Mouse (Mus musculus) urinary bladder, postnatal 10 days (tissue): ENCODE data around the gene Cxcl17.
"Not testable (repeated sequence)": the region's sequence is repeated elsewhere in the genome, so short reads cannot be mapped to it uniquely, and the experiment has no call there.

Experiments used
- DNase-seq: peaks from one replicate; pipeline ENCODE4 v3.0.0; 2022; ENCODE audit warnings: low spot score

The Cxcl17 gene

DNA sequence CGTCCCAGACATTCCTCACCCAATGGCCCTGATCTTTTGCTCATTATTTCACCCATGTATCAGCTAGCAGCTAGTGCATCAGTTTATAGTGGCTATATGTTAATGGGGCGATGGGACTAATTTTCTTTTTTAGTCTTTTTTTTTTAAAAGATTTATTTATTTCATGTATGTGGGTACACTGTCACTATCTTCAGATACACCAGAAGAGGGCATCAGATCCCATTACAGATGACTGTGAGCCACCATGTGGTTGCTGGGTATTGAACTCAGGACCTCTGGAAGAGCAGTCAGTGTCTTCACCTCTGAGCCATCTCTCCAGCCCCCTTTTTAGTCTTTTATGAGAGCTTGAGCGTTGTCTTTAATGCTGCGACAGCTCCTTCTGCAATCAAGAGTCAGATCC is 13.7 kb upstream of the Cxcl17 start:
- DNase-seq, result not testable (repeated sequence)

DNA sequence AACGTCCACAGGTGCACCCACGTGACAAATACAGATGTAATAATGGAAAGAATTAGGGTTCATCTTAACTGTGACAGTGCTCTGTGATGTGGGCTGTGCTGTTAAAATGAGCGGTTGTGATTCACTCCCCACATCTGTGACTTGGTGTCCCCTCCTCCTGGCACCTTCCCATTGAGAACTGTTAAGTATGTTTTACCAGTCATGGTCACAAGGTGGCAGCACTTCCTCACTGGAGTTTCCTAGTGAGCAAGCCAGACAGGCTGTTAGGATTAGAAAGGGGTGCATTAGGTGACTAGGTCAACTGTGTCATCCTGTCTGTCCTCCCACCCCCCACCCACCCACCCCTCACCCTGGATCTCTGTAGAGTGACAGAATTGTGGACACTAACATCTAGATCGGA is 11.7 kb upstream of the Cxcl17 start:
- DNase-seq, result peak; percentile 39

DNA sequence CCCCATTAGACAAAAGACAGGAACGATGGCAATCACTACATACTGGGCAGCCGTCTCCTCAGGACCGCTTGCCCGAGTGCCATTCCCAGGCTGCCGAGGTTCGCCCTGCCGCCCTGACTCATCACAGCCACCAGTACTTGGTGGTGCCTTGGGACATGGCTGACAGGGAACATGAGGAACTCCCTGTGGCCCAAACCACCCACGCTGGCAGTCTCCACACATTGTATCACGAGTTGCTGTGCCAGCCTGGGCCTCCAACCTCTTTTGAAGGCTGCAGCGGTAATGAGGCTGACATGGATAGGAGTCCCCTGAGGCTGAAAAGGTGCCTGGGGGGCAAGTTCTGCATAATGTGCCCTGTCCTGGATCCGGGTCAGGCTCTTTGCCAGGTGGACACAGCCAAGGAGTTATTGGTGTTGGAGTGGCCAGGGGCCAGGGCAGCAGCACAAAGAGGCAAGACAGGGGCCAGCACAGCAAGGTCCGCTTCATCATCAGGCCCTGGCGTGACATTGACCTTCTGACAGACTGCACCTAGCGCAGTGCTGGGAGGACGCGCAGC is 9.7 kb upstream of the Cxcl17 start:
- DNase-seq, result no peak

DNA sequence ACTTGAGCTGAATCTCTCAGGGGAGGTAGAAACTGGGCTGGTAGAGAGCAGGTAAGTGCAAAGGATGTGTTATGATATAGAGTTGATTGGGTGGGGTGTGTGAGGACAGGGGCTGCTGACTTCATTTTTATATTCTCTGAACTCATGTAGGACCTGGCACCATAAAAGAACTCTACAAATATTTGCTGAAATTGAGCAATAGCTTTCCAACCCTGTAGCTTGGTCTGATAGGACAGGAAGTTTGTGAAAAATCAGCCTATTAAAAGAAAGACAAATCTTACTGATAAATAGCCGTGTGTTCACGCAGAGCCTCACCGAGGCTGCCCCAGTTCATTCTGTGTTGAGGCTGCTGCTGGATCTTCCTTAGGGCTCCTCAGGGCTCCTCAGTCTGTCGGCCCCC is 7.3 kb upstream of the Cxcl17 start:
- no peak for DNase-seq

DNA sequence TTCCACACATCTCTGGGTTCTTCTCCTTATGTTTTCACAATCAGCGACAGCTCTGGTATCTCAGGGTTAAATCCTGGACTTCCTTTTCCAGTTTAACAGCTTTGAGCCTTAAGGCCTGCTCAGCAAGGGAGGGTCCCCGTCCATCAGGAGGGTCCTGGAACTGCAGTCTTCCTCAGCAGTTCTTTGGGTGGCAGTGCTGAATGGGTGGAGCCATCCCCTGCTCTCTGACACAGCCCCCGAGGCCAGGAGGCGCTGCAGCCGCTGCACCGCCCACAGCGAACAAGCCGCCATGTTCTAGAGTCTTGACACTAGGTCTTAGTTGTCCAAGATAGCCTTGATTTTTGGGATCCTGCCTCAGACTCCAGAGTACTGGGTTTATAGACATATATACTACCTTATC is 6.8 kb upstream of the Cxcl17 start:
- DNase-seq, result no peak

DNA sequence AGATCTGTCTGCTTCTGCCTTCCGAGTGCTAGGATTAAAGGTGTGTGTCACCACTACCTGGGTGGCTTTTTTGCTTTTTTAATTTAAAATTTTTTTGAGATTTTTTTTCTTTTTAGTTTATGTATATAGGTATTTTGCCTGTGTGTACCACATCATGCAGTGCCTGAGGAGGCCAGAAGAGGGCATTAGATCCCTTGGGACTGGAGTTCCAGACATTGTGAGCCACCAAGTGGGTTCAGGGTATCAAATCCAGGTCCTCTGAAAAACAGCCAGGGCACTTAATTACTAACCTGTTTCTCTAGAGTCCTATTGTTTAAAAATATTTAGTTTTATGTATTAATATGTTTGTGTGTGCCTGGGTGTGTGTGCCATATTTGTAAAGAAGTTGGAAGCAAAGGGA is 4.9 kb upstream of the Cxcl17 start:
- DNase-seq, result no peak

DNA sequence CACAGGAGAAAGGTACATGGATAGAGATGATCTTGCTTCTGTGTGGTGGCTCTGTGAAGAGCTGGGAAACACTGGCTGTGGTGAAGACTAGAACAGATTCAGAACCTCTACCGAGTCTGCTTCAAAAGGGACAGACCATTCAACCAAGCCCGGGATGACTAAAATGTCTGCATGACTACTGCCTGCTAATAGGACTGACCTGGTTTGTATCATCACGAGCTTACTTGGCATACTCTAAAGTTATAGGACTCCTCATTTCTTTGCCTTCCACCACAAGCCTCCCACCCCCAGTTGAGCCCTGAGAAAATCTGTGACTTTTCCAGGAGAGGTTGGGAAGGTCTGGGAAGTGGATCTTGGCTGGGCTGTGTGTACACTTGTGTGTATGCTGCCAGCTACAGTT is 825 bp downstream of the Cxcl17 start:
- DNase-seq, result no peak

DNA sequence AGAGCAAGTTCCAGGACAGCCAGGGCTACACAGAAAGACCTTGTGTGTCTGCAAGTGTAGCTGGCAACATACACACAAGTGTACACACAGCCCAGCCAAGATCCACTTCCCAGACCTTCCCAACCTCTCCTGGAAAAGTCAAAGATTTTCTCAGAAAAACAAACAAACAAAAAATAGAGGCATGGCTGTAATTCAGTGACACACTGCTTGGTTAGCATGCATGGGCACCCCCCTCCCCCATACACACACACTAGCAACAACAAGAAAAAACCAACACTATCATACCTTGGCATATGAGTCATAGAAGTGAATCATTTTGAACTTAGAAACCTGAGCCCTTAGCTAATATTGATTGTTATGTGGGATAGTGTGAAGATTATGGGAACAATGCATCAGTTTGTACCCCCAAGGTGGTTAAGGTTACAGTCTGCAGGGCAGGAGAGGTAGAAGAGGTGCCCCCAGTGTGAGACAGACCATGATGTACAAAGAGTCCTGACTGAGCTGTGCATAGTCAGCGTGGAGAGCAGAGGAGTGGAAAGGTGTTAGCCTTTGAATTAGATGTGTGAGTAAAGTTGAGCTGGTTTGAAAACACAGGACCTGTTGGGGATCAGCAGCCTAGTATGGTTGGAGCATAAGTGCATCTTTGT is 1.6 kb downstream of the Cxcl17 start:
- DNase-seq, result no peak

DNA sequence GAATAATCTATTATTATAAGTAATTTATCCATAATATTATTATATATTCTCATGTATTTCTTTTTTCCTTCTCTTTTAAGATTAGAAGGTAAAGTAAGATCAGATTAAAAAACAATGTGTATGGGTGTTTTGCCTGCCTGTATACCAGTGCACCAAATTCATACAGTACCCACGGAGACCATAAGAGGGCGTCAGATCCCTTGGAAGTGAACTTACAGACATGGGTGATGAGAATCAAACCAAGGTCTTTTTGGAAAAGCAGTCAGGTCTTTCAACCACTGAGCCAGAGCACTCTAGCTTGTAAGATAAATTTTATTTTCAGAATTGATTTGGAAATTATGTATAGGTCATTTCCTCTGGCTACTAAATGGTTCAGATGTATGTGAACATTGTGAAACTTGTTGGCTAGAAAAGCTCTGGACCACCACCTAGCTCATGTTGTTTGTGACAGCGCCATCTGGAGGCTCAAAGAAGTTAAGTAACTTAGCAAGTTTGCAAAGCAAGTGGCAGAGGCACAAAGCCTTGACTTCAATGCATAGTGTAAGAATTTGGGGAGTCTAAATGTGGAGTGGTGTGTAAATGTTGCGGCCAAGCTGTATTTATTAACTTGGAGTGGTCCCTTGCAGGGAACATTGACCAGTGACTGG is 3.4 kb downstream of the Cxcl17 start:
- DNase-seq, result no peak

DNA sequence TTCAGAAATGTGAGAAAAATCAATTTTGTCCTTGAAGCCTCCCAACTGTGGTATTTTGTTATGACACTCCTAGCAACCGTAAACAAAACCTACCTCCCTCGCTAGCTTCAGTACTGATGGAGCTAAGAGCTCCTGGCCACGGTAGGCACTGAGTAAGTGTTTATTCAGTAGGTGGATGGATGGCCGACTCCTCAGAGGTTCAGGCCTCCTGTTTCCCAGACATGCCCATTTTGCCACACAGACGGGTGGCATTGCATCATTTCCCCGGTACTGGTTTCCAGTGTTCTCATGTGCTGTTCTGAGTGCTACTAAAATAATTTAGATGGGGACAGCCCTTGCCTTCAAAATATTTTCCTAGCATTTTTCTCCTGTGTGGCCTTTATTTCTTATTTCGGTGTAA is 6.2 kb downstream of the Cxcl17 start:
- DNase-seq, result no peak

DNA sequence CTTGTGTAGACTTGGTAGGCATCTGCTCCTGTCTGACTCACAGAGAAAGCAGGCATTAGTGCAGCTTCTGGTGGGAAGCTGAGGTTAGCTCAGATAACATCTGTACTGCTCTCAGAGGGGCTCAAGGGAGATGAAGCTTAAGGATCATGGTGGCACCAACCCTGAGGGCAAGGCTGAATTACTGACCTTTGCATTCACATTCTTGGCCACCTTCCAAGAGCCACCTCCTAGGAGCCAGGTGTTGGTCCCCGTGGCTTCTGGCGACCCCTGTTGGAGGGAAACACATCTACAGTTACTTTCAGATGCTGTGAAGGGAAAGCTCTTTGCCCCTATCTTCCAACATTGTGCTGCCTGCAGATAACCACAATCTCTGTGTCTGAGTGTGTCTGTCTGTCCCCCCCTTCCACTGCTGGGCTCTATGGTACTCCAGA is 10.0 kb downstream of the Cxcl17 start:
- no peak for DNase-seq

DNA sequence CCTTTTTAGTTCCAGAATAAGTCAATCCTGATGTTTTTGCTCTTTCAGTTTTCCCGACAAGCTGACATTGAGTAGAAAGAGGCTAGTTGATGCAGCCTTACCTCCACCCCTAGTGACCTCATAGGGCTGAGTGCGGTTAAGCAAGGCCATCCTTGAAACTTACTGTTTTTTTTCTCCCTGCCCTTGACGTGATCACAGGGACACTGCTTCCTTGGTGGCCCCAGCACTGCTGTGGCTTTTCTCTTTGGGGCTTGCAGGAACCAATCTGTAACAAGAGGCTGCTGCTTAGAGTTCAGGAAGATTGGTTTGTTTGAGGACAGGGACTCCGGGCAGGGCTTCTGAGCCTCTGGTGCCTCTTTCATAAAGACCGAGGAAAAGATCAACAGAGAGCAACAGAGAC is 10.7 kb downstream of the Cxcl17 start:
- no peak for DNase-seq

DNA sequence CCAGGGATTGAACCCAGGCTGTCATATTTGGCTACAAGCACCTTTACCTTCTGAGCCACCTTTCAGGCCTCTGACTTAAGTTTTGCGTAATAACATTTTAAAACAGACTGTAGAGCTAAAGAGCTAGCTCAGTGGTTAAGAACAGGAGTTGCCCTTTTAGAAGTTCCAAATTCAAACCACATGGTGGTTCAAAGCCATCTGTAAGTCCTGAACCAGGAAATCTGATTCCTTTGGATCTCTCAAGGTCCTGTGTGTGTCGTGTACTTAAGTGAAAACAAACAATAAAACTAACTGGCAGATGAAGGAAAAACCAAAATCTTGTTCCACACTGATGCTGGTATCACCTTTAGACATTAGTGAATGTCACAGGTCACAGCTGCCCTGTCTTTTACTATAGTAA is 11.1 kb downstream of the Cxcl17 start:
- no peak for DNase-seq

DNA sequence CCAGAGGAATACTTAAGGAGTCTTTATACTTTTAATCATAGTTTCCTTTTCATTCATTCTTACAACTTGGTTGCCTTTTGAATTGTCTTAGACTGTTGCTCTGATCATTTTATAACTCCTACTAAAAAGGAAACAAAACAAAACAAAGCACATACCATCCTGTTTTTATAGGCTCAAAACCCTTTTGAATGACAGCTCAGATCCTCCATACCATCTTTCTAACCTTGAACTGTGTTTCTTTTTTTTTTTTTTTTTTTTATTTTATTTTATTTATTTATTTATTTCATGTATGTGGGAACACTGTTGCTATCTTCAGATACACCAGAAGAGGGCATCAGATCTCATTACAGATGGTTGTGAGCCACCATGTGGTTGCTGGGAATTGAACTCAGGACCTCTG is 13.7 kb downstream of the Cxcl17 start:
- not testable (repeated sequence) for DNase-seq

DNA sequence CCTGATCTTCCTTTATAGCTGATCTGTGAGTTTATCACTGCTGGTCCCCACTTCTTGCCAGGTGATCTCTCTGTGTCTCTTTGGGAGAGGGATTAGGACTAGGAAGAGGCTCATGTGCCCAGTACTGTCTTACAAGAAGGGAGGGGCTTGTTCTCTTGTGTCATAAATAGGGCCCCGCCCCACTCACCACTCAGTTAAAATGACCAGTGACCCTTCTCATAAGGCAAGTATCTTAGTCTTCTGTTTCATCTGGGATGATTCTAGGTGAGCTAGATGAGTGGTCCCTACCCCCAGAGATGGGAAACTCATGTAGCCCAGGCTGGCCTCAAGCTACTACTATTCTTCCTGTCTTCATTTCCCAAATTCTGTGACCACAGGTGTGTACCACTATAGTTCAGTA is 14.1 kb downstream of the Cxcl17 start, which contains the start of gene Lipe:
Lipe (minus strand) TSS at position 101 of the 400 bp plus-strand sequence.
- no peak for DNase-seq

DNA sequence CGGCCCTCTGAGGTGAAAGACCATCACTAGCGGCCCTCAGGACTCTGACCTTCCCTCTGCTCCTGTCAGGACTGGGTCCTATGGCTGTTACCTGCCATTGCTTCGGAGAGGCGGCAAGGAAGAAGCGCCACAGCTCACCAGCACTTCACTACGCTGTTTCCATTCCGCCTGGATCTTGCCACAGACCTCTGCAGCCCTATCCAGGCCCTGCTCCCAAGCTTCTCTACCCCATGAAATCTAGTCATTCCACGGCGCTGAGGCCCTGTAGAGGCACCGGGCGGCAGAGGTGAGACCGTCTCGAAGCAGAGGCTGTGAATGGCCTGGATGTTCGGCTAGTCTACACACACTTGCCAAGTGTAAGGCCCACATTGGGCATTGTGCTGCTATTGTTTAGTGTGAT is 16.1 kb downstream of the Cxcl17 start:
- DNase-seq, result no peak

DNA sequence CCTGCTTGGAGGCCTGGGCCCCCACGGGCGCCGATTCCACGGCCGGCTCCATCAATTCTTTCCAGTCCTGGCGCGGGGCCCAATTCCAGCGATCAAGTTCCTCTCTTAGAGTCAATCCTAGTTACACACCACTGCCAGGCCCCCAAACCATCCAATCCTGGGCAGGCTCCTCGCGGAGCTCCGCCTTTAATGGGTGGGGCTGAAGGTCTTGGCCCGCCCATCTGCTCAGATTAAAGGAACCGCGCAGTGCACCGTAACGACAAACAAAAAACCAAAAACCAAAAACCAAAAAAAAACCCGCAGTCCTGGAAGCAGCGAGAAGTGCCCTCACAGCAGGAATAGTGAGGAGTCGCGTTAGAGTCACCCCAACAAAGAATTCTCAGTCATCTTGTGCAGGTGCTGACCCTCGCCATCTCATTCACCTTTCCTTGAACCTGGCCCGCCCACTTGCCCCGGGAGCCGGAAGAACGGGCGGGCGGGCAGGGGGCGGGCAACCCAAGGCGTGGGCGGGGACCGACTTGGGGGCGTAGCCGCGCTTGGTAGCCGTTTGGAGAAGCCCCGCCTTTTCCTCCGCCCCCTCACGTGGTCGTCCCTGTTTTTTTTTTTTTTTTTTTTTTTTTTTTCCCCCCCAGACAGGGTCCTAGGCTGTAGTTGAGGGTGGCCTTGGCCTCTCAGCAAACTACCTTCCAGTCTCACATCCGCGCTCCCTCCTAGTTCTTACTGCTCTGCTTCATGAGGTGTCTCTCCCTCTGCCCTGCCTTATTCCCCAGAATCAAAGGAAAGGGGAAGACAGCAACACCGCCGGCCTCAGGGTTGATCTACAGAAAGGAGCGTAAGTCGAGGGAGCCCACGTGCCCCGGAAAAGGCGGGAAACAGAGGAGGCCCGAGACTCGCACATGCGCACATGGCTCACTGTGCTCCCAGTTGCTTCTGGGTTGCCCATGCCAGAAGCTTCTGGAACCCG is 16.8 kb downstream of the Cxcl17 start:
- DNase-seq, result peak; percentile 91

DNA sequence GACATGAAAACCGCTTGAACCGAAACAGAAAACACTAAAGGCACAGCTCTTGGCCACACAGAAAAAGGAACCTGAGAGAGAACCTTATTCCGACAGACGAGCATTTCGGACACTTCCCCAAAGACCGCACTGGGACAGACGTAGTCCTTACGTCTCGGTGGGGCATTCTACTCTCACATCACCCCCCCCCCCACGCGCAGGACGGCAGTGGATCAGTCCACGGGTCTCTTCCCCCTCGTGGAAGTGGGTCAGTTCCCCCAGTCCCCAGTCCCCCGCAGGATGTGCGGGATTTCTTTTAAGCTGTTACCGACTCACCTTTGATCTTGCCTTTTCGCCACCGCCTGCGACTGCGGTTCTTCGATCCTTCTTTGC is 17.5 kb downstream of the Cxcl17 start:
- DNase-seq, result no peak

DNA sequence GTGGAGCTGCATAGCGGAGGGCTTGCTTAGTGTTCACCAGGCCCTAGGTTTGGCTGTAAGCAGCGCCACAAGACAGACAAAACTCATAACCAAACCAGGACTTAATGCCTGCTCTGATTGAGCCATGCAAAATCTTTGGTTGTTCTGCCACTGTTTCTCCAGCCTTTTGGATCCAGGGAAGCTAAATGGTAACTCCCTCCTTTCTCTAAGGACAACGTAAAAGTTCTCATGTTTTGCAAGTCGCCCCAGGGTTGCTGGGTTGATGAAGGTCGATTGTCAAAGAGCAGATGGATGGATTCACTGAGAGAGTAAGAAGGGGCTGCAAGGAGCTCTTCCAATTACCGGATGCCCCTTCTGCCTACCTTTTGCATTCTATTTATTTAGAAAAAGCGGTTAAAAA is 17.9 kb downstream of the Cxcl17 start:
- DNase-seq, result no peak

DNA sequence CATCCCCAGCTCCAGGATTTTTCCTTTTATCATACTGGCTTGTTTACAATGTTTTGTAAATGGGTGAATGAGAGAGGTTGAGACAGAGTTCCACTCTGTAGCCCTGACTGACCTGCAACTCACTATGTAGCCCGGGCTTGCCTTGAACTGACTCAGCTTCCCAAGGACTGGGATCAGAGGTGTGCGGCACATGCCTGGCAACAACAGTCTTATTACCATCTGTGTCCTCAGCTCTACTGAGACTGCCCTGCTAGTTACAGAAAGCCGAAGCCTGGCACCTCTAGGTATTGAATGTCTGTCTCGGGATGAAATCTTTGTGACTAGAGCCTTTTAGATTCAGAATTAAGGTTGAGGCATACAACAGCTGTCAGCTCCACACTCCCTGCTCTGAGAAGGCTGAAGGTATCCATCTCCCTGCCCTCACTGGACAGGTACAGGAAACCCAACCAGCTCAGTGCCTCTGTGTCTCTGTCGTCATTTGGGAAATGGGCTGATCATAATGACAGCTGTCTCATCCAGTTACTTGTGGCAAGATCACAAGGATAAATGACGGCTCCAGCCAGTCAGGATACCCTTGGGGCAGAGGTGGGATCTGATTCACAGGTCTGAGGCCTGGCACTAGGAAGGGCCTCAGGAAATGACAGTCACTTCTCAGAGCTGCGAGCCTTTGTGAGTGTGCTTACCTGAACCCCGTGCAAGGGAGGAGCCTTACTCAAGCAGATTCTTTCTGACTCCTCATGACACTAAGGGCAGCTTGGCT is 19.1 kb downstream of the Cxcl17 start:
- no peak for DNase-seq

DNA sequence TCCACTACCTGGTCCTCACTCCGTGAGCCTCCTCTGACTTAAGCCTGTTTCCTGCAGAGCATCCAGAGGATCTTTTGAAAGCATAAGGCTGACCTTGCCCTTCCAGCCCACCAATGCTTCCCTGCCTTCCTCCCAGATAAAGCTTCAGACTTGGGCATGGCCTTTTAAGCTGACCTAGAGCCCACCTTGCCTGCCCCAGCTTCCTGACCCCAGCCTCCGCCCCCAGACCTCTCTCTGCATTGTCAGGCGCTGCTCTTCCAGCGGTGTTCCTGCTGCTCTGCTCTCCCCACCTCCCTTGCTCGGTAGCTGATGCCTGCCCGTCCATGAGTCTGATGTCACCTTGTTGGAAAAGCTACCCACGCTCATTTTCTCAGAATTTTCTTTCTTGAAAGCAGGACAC is 19.8 kb downstream of the Cxcl17 start:
- no peak for DNase-seq
